Mouse (Mus musculus): ENCODE data around the gene Napsa.
A peak's percentile ranks its signal among the peaks of the same experiment; 100 is the strongest.

The Napsa gene

DNA sequence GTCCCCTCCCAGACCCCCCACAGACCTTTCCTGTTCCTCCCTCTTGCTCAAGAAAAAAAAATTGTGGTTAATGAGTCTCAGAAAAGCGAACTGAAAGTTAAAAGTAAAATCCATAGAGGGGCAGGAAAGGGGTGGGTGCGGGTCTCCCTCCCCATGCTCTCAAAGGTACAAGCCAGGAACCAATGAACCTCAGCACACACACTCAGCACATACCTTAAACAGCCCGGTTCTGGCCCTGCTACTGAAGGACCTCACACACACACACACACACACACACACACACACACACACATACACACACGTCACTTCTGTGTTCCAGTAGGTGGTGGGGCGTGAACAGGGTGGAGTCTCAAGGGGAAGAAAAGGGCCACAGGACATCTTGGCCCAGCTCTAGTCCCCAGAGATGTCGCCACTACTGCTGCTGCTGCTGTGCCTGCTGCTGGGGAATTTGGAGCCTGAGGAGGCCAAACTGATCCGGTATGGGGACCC lies at the start of gene Napsa:
Napsa (plus strand) TSS at position 168 of the 489 bp plus-strand sequence.
- no peak for DNase-seq (ENCODE audit: low read depth, low spot score)

DNA sequence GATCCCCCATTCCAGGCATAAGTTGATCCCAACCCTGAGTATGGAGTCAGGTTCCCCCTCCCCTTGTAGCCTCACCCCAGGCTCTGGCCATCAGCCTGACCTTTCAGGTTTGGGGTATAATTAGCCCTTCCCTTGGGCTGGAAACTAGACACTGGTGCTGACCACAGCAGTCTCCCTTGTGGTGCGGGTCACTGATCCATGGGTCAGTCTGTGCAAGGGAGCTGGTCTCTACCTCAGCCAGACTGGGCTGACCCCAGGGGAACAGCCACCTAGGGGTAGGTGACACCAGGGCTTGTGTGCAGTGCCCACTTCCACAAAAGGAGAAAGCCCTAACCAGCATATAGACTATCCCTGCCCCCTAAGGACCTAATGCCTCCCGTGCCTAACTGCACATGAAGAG lies 49.1 kb upstream of the Napsa start:
- no peak for DNase-seq (ENCODE audit: low read depth, low spot score)

DNA sequence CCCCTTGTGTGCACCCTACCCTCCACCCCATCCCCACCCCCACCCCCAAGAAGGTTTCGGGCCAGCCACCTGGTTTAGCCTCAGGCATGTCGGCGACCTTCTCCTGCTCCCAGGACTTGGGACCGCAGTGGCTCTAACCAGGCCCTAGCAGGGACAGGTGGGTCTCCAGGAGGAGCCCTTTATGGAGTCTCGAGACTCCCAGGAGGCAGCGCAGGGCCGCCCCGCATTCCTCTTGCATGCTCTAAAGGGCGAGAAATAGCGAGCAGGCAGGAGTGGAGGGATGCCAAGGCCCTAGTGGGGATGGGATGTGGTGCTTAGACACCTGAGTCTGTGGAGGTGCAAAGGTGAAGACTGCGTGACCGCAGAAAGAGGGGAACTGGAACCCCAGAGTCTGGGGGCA lies 47.7 kb upstream of the Napsa start, which contains the start of gene Mybpc2:
Mybpc2 (minus strand) TSS at position 155 of the 400 bp plus-strand sequence.
- DNase-seq (ENCODE audit: low read depth, low spot score), result no peak

DNA sequence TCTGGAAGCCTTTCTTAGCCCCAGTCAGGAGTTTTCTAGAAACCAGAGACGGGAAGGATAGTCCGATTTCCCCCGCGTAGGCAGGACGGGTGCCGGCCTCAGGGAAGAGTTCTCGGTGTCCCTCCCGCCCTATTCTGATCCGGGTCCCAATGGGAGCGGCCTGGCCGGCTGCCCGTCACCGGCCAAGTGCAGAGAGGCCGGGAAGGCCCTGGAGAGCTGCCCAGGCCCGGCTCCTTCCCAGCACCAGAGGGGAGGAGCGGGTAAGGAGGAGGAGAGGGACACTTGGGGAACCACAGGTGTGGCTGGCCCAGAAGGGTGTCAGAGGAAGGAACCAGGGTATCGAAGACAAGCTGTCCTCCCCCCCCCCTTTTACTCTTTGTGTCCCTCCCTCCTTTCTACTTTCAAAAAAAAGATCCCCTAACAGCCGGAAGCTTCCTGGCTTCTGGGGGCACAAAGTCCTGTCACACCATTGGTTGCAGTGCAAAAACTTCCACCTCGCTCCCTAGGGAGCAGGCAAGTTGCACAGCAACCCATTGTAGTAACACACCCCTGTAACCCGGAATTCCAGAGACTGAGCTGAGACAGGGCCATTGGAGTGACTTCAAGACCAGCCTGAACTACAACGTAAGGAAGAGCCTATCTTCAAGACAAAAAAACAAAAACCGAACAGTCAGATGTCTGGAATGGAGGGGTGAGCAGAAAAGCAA lies 46.9 kb upstream of the Napsa start:
- no peak for DNase-seq (ENCODE audit: low read depth, low spot score)

DNA sequence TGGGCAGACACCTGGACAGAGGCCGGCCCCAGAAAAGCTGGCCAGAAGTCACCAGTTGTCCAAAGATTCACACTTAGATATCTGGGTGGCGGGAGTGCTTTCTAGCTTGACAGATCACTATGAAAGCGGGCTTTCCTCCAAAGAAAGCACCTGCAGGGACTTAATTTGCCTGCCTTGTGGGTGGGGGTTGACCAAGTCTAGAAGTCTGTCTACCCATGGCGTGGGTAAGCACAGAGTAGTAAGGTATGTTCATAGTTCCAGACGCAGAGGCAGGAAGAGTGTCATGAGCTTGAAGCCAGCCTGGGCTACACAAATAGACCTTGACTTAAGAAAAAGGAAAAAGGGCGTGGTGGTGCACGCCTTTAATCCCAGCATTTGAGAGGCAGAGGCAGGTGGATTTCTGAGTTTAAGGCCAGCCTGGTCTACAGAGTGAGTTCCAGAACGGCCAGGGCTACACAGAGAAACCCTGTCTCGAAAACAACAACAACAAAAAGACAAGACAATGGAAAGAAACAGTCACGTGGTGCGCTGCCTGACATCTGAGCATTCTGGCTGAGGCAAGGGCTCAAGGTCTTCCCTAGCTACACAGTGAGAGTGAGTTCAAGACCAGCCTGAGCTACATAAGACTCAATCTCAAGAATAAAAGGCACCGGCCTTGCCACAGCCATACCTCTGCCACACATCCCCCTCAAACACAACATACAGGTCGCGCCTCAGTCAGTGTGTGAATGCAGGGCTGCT lies 45.6 kb upstream of the Napsa start:
- no peak for DNase-seq (ENCODE audit: low read depth, low spot score)

DNA sequence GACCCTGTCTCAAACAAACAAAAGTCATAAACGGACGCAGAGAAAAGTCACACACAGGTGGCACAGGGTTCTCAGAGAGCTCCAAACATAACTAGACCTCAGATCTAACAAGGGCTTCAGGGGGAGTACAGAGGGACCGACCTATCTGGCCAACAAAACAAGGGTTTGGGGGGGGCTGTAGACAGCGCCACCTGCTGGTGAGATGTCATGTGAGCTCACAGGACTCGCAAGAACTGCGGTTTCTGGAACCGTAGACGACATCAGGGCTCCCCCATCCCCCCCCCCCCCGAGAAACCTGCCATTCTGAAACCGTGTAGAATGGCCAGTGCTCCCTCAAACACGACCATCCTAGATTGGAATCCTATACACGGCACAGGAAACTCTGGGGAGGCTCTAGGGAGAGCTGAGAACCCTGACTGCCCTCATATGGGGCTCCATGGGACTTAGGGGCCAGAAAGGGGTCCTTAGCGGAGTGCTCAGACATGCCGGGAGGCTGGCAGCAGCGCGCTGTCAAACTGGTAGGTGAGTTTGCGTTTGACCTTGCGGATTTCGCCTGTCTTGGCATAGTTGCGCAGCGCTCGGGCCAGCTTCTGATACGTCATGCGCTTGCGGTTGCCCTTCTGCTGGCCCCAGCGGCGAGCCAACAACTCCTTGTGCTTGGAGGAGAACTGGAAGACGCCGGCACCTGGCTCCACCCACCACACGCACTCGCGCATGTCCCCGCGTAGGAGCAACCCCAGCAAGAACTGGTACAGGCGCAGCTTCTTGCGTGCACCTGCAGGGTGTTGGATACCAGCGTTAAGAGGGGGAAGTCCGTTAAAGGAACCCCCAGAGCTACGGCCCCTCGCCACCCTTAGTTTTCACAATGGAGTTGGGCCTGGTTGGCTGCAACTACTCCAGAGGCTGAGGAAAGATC lies 44.4 kb upstream of the Napsa start:
- DNase-seq (ENCODE audit: low read depth, low spot score), result peak; percentile 88

DNA sequence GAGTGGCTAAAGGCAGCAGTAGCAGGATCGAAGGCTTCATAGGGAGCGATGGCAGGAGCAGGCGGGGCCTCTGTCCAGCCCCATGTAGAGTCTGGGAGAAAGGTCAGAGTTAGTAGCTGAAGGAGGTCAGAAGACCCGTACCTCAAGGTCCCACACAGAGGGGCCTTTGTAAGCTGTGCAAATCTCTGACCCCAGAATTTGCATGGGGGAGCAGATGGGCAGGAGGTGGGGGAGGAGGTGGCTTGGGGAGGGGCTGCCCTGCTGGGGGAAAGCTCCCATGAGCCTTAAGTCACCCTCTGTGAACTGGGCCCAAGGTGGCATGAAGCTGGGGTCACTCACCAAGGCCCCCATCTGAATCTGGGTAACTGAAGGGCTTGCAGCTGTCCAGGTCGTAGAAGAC lies 42.7 kb upstream of the Napsa start:
- no peak for DNase-seq (ENCODE audit: low read depth, low spot score)

DNA sequence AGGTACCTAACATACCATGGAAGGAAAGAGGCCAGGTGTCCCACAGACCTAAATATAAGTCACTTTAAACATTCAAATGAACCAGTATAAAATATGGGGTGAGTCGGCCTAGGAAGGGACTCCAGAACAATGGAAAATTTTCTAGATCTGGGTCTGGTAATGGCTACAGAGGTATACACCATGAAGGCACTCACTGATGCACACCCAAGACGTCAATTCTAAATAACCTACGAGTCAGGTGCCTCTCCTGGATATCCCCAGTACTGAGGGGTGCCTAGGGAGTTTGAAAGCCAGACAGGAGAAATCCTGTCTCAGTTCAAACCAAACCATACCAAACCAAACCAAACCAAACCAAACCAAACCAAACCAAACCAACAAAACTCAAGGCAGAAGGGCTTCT lies 41.7 kb upstream of the Napsa start:
- DNase-seq (ENCODE audit: low read depth, low spot score), result no peak

DNA sequence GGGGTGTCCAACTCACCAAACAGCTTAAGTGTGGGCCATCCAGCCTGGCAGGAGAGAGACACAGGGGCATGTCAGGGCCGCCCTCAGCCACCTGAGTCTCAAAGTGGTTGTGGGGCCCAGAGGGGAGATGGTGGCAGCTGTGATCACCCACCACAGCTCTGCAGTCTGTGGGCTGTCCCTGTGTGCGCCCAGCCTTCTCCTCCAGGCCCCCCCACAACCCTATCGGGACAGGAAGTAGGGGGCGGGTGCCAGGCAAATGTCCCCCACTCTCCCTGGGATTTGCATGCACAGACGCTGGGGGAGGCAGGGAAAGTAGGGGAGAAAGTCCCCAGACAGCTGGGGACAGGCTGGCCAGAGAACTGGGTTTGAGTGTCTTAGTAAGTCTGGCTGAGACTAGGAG lies 41.0 kb upstream of the Napsa start:
- DNase-seq (ENCODE audit: low read depth, low spot score), result no peak

DNA sequence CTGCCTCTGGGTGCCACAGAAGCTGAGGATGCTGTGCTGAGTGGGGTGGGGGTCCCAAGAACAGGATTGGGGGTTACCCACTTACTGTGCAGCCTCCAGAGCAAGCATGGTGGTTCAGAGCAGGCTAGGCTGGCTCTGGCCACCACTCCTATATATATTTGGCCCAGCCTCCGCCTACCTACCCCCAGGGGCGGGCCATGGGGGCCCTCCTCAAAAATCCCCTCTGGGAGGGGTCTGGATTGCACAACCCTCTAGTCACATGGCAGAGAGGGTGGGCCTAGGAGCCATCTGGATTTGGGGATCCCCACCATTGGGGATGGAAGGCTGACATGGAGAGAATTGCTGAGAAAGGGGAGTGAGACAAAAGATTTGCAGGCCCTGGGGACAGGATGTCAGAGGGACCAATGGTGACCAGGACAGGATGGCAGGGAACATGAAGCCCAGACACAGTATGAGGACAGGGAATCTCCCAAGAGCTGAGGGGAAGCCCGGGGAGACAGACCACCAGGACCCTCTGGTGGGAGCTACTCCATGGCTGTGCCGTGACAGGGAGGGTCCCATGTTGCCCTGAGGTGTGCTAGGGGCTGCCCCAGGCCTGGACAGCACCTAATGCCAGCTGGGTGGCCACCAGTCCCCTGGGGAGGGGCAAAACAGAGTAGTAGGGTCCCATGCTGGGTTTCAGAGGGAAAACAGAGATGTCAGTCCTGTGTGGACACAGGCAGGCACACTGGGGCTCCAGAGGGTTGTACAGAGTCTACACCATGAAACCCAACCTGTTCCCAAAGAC lies 40.0 kb upstream of the Napsa start, which contains the start of gene Spib:
Spib (minus strand) TSS at position 126 of the 787 bp plus-strand sequence.
- no peak for DNase-seq (ENCODE audit: low read depth, low spot score)

DNA sequence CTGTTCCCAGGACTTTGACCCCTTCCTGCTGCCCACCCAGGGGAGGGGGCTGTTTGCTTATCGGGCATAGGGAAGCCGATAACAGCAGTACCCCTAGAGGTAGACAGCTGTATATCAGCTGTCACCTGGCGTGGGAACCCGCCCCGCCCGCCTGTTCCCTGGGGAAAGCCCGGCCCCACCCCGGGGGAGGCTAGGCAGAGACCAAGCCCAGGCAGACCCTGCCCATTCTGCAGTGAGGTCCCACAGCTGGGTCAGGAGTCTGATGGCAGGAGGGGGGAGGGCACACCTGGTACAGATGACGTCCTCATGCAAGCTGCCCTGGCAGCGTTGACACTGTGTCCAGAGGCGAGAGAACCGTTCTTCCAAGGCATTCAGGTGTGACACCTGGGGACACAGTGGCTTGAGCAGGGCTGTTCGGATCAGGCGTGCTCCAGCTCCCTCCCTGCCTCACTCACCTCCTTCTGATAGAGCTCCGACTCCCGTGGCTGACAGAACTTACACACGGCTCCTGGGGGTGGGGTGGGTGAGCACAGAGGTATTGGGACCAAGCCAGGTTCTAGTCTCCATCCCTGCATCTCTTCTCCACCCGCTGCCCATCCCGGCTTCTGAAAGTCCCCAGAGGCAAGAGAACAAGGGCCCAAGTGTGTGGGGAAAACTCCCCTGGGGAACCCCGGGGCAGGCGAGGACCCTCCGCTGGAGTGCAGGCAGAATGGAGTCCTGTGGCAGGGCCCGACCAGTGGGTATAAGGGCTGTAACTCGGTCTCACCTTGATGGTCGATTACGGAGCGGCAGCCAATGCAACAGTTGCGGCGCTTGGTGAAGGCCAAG lies 39.0 kb upstream of the Napsa start:
- DNase-seq (ENCODE audit: low read depth, low spot score), result no peak

DNA sequence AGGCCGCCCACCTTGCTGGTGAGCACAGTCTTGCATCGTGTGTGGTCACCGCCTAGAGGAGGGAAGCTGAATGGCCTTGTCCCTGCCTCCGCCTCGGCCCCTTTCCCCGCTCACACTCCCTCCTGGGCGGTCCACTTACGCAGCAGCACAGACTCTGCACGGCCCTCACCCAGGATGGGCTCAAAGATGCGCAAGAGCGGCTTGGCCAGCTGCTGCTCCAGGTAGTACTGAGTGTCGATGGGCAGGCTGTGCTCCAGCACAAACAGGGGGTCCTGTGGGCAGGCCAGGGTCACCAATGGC lies 38.5 kb upstream of the Napsa start:
- DNase-seq (ENCODE audit: low read depth, low spot score), result no peak

DNA sequence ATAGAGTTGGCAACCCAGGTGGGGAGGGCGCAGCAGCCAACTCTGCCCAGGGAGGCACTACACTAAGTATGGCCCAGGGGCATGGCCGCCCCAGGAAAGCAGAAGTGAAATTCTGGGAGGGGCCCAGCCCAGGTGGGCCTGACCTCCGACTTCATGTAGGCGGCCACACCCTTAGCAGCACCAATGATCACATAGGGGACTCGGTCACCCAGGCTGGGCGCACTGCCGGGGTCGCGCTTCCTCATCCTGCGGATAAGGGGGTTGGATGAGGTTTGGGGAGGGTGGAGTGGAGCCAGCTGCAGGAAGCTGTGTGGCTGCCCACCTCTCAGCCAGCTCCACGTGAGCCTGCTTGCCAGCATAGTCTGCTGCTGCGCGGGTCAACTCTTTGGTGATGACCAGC lies 37.9 kb upstream of the Napsa start:
- DNase-seq (ENCODE audit: low read depth, low spot score), result no peak

DNA sequence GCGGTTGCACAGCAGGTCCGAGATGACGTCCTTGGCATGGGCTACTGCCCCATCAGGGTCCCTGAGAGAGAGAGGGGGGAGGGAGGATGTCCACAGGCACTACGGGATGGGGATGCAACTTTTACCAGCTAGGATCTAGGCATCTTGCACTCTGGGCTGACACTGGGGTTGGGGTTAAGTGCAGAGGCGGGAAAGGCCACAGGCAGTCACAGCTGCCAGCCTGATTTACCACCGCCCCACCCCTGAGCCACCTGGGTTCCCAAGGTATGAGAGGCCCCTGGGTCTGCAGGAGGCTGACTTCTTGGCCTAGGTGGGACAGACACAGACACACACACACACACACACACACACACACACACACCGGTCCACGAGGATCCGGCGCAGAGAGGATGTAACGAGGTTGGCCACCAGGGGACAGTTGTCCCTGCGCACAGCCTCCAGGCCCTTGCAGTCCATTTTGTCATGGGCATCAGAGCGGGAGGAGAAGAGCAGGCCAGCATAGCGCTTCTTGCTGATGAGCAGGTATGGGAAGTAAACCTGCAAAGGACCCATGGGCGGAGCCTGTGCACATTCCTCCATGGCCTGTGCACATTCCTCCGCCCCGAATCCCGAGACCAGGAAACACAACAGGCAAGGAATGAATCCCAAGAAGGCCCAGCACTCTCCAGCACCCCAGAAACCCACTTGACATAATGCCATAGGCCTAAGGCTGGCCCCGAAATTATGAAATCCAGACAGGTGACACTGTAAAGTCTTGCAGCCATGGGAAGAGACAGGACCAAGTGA lies 37.3 kb upstream of the Napsa start:
- no peak for DNase-seq (ENCODE audit: low read depth, low spot score)

DNA sequence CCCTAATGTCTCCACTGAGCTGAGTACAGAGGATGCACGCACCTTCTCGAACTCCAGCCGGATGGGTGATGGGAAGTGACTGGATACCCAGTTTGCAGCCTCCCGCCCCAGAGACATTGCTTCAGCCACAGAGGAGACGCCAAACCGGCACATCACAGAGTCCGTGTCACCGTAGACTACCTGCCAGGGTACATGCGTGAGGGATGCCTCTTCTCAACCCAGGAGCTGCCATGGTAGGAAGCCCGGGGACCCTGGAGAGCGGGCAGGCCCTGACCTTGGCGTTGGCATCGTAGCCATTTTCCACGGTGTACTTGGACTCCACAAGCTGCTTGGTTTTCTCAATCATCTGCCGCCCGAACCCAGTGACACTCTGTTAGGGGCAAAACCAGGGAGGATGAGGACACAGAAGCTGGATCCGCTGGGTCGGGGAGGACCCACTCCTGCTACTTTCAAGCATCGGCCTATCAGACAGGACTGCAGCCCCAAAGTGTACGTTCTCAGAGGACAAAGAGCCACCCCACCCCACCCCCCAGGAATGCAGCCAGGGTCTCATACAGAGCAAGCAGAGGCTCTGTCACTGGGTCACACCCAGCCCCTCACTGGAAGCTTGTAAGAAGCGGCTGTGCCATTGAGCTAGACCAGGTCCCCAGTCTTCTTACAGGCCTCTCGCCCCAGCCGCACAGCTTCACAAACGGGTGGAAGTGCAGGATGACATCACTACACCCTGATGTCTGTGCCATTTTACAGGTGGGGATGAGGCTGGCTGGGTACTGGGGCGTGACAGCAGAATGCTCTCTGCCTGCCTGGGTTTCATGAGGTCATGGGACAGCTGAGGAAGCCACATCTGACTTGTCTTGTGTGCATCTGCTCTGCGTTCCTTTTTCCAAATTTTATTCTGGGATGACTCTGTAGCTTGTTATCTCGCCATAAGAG lies 36.3 kb upstream of the Napsa start:
- no peak for DNase-seq (ENCODE audit: low read depth, low spot score)

DNA sequence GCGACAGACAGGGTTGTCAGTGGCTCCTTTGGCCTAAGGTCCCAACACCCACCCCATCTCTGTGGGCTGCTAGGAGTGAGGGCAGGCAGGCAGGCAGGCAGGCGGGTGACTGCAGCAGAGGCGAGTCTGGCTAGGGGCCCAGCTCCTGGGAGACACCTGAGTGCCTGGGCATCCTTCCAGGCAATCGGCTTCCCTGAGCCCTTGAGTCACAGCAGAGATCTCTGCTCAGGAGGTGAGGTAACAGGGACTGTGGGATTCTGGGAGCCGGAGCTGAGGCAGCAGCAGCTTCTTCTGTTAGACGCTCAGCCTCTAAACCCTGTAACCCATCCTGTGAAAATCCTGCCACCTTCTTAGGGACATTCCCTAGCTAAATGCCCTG lies 35.6 kb upstream of the Napsa start:
- no peak for DNase-seq (ENCODE audit: low read depth, low spot score)

DNA sequence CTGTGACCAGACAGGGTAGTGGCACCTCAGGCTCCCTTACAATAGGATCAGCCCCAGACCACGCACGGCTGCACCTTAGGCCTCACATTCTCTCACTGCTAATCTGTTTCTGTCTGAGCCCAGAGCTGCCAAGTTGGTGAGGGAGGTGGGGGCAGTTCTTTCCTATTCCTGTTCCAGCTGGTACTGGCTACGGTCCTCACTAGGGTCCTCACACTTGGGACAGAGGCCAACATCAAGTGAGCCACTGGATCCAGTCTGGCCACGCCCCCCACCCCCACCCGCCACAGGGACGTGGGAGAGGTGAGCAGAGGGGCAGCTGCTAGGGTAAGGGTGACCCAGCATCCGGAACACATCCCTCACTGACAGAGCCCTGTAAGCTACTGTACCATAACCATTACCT lies 35.2 kb upstream of the Napsa start:
- DNase-seq (ENCODE audit: low read depth, low spot score), result no peak

DNA sequence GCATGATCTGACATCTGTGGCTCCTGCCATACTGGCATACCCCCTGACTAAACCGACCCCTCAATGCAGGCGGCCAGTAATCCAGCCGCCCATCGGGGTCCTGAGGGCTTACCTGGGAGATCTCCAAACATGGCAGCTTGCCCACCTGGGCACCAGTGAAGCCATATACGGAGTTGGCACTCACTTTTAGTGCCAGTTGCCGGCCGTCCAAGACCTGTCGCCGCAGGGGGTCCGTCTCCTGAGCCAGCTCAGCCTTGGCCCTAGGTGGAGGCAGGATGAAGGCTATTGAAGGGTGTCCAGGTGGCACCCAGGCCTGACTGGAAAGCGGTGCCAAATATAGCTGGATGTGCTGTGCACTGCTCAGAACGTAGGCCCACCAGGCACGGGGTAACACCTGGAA lies 34.7 kb upstream of the Napsa start:
- DNase-seq (ENCODE audit: low read depth, low spot score), result no peak
